ENCODE assay signal across 9 mouse cellular contexts in genomic region chr14:59892084-59892483, GRCm38 (mm10).
"Had no signal": no experiment of that assay in that cellular context is flagged by ENCODE, and none has a peak within 500 bp of the region (broad histone marks: within the 10 kb centered on the region; RNA-seq: fewer than 3 reads in every experiment).

No protein-coding gene starts in this region.

- DNase-seq: kidney, postnatal 10 days; kidney, postnatal 4 days; lung, adult 18-20 months; lung, postnatal 10 days; retina, postnatal 1 day; right cerebral cortex, postnatal 4 days; spleen, adult 18-20 months; thymus, adult 18-20 months; thymus, postnatal 14 days had no signal
